Mouse (Mus musculus): Measurements from ENCODE around the gene Ttc39b.

Gene Ttc39b

GRCm38 (mm10) chr4:83317826-83318348, 6.2 kb downstream of the Ttc39b start:
- no peak for DNase-seq (ENCODE audit: inconsistent ontology term)

GRCm38 (mm10) chr4:83316718-83317117, 7.3 kb downstream of the Ttc39b start:
- no peak for DNase-seq (ENCODE audit: inconsistent ontology term)

GRCm38 (mm10) chr4:83315930-83316329, 8.1 kb downstream of the Ttc39b start:
- no peak for DNase-seq (ENCODE audit: inconsistent ontology term)

GRCm38 (mm10) chr4:83314922-83315881, 8.9 kb downstream of the Ttc39b start:
- peak; percentile 60 for DNase-seq (ENCODE audit: inconsistent ontology term)

GRCm38 (mm10) chr4:83314261-83314793, 9.7 kb downstream of the Ttc39b start:
- no peak for DNase-seq (ENCODE audit: inconsistent ontology term)

- no peak for DNase-seq (ENCODE audit: inconsistent ontology term)
Observed at GRCm38 (mm10) chr4:83312336-83312735, 11.7 kb downstream of the Ttc39b start.

- DNase-seq (ENCODE audit: inconsistent ontology term) = no peak
Observed at GRCm38 (mm10) chr4:83311481-83311880, 12.6 kb downstream of the Ttc39b start.

- DNase-seq (ENCODE audit: inconsistent ontology term) = no peak
Observed at GRCm38 (mm10) chr4:83310990-83311389, 13.1 kb downstream of the Ttc39b start.

GRCm38 (mm10) chr4:83308914-83309313, 15.1 kb downstream of the Ttc39b start:
- peak; percentile 79 for DNase-seq (ENCODE audit: inconsistent ontology term)

GRCm38 (mm10) chr4:83307686-83308469, 16.2 kb downstream of the Ttc39b start:
- no peak for DNase-seq (ENCODE audit: inconsistent ontology term)

GRCm38 (mm10) chr4:83306879-83307278, 17.2 kb downstream of the Ttc39b start:
- no peak for DNase-seq (ENCODE audit: inconsistent ontology term)

GRCm38 (mm10) chr4:83305099-83305498, 19.0 kb downstream of the Ttc39b start:
- DNase-seq (ENCODE audit: inconsistent ontology term) = no peak

- peak; percentile 73 for DNase-seq (ENCODE audit: inconsistent ontology term)
Observed at GRCm38 (mm10) chr4:83302887-83303827, 20.9 kb downstream of the Ttc39b start.

- peak; percentile 76 for DNase-seq (ENCODE audit: inconsistent ontology term)
Observed at GRCm38 (mm10) chr4:83302123-83302737, 21.8 kb downstream of the Ttc39b start.

- no peak for DNase-seq (ENCODE audit: inconsistent ontology term)
Observed at GRCm38 (mm10) chr4:83301713-83302112, 22.3 kb downstream of the Ttc39b start.

- DNase-seq (ENCODE audit: inconsistent ontology term) = peak; percentile 64
Observed at GRCm38 (mm10) chr4:83284768-83285350, 39.2 kb downstream of the Ttc39b start.

GRCm38 (mm10) chr4:83283973-83284767, 39.9 kb downstream of the Ttc39b start:
- DNase-seq (ENCODE audit: inconsistent ontology term) = no peak

GRCm38 (mm10) chr4:83282424-83282823, 41.6 kb downstream of the Ttc39b start:
- no peak for DNase-seq (ENCODE audit: inconsistent ontology term)

- no peak for DNase-seq (ENCODE audit: inconsistent ontology term)
Observed at GRCm38 (mm10) chr4:83279236-83279635, 44.8 kb downstream of the Ttc39b start.
